Mouse (Mus musculus) layer of hippocampus, postnatal 10 days (tissue): Measurements from ENCODE around the gene Ifnl3. TPM values are rescaled to one million over a fixed set of nuclear protein-coding genes. Genes with fewer than 3 reads are reported as not detected.

Experiments used
- microRNA-seq, 2 experiments: library from miRNA; unstranded; fragments of <30 nt; microRNA quantifications; one replicate each; pipeline ENCODE4 v1.2.0; 2021
- total RNA-seq, 2 experiments: library from RNA; stranded (reverse); gene quantifications; 2 replicates each; pipeline ENCODE4 v1.2.3; 2021

Ifnl3 gene
- total RNA-seq, 2 experiments from 2014 or later, result not detected

Small RNAs within 50 kb of the gene (microRNA-seq; reads per million reads assigned to microRNA genes)
- gene Mir7049, result 0.45 to 1.8 reads per million in 2 experiments

Other genes with a start within 250 kb of the Ifnl3 start
- gene Eid2b, start 245.1 kb upstream of the Ifnl3 start, total RNA-seq, result 10 to 100 TPM; 41.8 to 43.2 TPM
- gene Selenov, start 231.7 kb upstream of the Ifnl3 start, total RNA-seq, result 1 to 10 TPM; 1.4 to 4.2 TPM
- 1 to 10 TPM; 6.5 to 8.9 TPM for gene Dll3, start 220.6 kb upstream of the Ifnl3 start, total RNA-seq
- gene Timm50, start 210.8 kb upstream of the Ifnl3 start, total RNA-seq, result 10 to 100 TPM; 49.2 to 49.6 TPM
- 100 to 1,000 TPM; 105 to 109 TPM for gene Supt5, start 184.1 kb upstream of the Ifnl3 start, total RNA-seq
- gene Rps16, start 172.2 kb upstream of the Ifnl3 start, total RNA-seq, result 100 to 1,000 TPM; 563 to 624 TPM
- gene Plekhg2, start 150.2 kb upstream of the Ifnl3 start, total RNA-seq, result 10 to 100 TPM; 13.5 to 13.6 TPM
- gene Zfp36, start 142.6 kb upstream of the Ifnl3 start, total RNA-seq, result 1 to 10 TPM; 3.4 to 3.9 TPM
- gene Med29, start 130.1 kb upstream of the Ifnl3 start, total RNA-seq, result 10 to 100 TPM; 20.5 to 20.9 TPM
- 10 to 100 TPM; 73.3 to 93.0 TPM for gene Paf1, start 129.9 kb upstream of the Ifnl3 start, total RNA-seq
- gene Gmfg, start 85.4 kb upstream of the Ifnl3 start, total RNA-seq, result 1 to 10 TPM; 4.2 to 4.3 TPM
- 10 to 100 TPM; 91.8 to 96.1 TPM for gene Lrfn1, start 70.9 kb upstream of the Ifnl3 start, total RNA-seq
- gene Ifnl2, start 12.4 kb upstream of the Ifnl3 start, total RNA-seq, result not detected
- not detected for gene Sycn, start 18.0 kb downstream of the Ifnl3 start, total RNA-seq
- gene Nccrp1, start 24.4 kb downstream of the Ifnl3 start, total RNA-seq, result under 1 TPM; 0.42 to 0.46 TPM
- gene Samd4b, start 75.3 kb downstream of the Ifnl3 start, total RNA-seq, result 10 to 100 TPM; 58.4 to 61.9 TPM
- gene Pak4, start 75.3 kb downstream of the Ifnl3 start, total RNA-seq, result 10 to 100 TPM; 11.7 to 13.0 TPM
- 1 to 10 TPM; 1.5 to 2.1 TPM for gene Acp7, start 108.5 kb downstream of the Ifnl3 start, total RNA-seq
- 10 to 100 TPM; 16.2 to 19.8 TPM for gene Fbxo27, start 170.0 kb downstream of the Ifnl3 start, total RNA-seq
- gene Fbxo17, start 194.0 kb downstream of the Ifnl3 start, total RNA-seq, result 1 to 10 TPM; 2.0 to 2.2 TPM
- 10 to 100 TPM; 45.7 to 52.1 TPM for gene Mrps12, start 219.0 kb downstream of the Ifnl3 start, total RNA-seq
- 10 to 100 TPM; 14.1 to 17.2 TPM for gene Sars2, start 219.2 kb downstream of the Ifnl3 start, total RNA-seq
- gene Ccer2, start 233.3 kb downstream of the Ifnl3 start, total RNA-seq, result under 1 TPM; 0.46 to 0.54 TPM
- gene Sirt2, start 243.9 kb downstream of the Ifnl3 start, total RNA-seq, result 100 to 1,000 TPM; 150 to 167 TPM
- gene Nfkbib, start 244.7 kb downstream of the Ifnl3 start, total RNA-seq, result 10 to 100 TPM; 32.2 to 35.8 TPM